Mouse (Mus musculus) cerebellum, adult 2 months (tissue): ENCODE data around the gene Dnajb3.

ENCODE experiments used
- CTCF ChIP-seq: fragments of 200-500 bp; IDR thresholded peaks from 2 replicates; pipeline ENCODE4 v1.5.1; 2011; ENCODE audit warnings: low read depth, mild to moderate bottlenecking, control low read depth, low read length, moderate library complexity, borderline replicate concordance; ENCODE audit not compliant: insufficient read depth
- POLR2A ChIP-seq: fragments of 200-500 bp; IDR thresholded peaks from 2 replicates; pipeline ENCODE4 v1.6.1; 2011; ENCODE audit warnings: low read length, control low read depth, borderline replicate concordance; ENCODE audit not compliant: insufficient read depth

GRCm38 (mm10) chr1:88240072-88240471, 34.5 kb upstream of the Dnajb3 start:
- TF ChIP-seq CTCF: no peak
- no peak for TF ChIP-seq POLR2A
